Mouse (Mus musculus) bone marrow, adult 2 months (tissue): ENCODE data around the gene Olfr356. TPM values are rescaled to one million over a fixed set of nuclear protein-coding genes. Genes with fewer than 3 reads are reported as not detected.

Experiments
- H3K27ac ChIP-seq: fragments of 200-500 bp; 2 replicates; pipeline ENCODE4 v1.5.1; 2012; ENCODE audit warnings: low read depth, mild to moderate bottlenecking, control low read depth, inconsistent platforms, low read length; ENCODE audit not compliant: control insufficient read depth, poor library complexity, insufficient read depth
- H3K4me1 ChIP-seq: fragments of 200-500 bp; 2 replicates; pipeline ENCODE4 v1.6.1; 2011; ENCODE audit warnings: low read length; ENCODE audit not compliant: control insufficient read depth, insufficient read depth
- H3K4me3 ChIP-seq: fragments of 200-500 bp; replicated peaks from 2 replicates; pipeline ENCODE3; 2011; ENCODE audit warnings: mild to moderate bottlenecking, low read depth, low read length, control low read depth; ENCODE audit not compliant: control insufficient read depth
- CTCF ChIP-seq: fragments of 200-500 bp; IDR thresholded peaks from 2 replicates; pipeline ENCODE4 v1.5.1; 2011; ENCODE audit warnings: low read length, control low read depth; ENCODE audit not compliant: control insufficient read depth, insufficient read depth
- POLR2A ChIP-seq: fragments of 200-500 bp; IDR thresholded peaks from 2 replicates; pipeline ENCODE4 v1.6.1; 2011; ENCODE audit warnings: low read depth, mild to moderate bottlenecking, control low read depth, low read length, borderline replicate concordance; ENCODE audit not compliant: control insufficient read depth
- WGBS: fragments of 180-500 bp; shearing (Covaris S2); methylation state at CpG from one replicate; pipeline ENCODE4 v1.1.7; 2018; 5-methylcytosine and 5-hydroxymethylcytosine counted together
- polyA plus RNA-seq: library from polyadenylated mRNA; stranded (reverse); fragments of >200 nt; gene quantifications from 2 replicates; pipeline ENCODE4 v1.2.4, GENCODE M21; 2011; ENCODE audit warnings: low replicate concordance; ENCODE audit not compliant: missing spikeins, insufficient read depth, insufficient read length

The Olfr356 gene
- polyA plus RNA-seq = not detected in 2 replicates

DNA sequence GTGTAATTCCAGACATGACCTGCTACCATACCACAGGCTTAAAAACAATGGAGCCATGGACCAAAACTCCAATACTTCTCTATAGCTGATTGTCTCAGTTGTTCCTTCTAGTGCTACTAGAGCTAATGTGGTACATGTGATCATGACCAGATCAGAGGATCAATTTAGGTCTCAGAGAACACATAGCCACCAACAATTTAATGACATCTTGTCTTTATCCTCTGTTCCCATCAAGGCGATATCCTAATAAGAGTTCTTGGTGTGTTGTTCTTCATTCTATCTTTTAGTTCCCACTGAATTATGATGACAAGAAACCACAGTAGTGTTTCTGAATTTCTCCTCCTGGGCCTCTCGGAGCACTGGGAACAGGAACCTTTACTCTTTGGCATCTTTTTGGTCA lies at the start of gene Olfr356:
Olfr356 (plus strand) TSS at position 301 of the 400 bp plus-strand sequence.
- H3K27ac ChIP-seq = no peak within 1 kb of the TSS
- 63% methylated on average over 2 of the region's 2 CpGs for WGBS
- TF ChIP-seq POLR2A (no peak), CTCF (no peak)
- no peak within 1 kb of the TSS for H3K4me3 ChIP-seq
- no peaks in the 10 kb centered on the region for H3K4me1 ChIP-seq

DNA sequence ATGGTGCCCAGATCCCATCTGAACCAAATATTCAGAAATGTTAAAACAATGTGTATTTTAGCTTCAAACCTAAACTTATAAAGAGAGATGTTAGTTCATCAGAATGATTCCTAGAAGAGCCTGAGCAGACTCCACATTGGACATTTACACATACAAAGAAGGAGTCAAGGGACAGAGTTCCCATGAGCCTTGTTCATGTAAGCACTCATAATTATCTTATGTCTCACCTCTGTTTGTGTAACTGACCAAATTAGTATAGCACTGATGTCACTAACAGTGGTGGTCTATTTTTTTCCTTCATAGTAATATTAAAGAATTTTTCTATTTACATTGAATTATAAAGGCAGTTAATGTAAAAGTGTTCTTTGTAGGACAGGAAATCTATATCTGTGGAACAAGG lies 44.1 kb upstream of the Olfr356 start, which contains the start of gene Olfr353:
Olfr353 (minus strand) TSS at position 101 of the 400 bp plus-strand sequence.
- H3K27ac ChIP-seq = no peak within 1 kb of the TSS
- TF ChIP-seq POLR2A (no peak), CTCF (no peak)

DNA sequence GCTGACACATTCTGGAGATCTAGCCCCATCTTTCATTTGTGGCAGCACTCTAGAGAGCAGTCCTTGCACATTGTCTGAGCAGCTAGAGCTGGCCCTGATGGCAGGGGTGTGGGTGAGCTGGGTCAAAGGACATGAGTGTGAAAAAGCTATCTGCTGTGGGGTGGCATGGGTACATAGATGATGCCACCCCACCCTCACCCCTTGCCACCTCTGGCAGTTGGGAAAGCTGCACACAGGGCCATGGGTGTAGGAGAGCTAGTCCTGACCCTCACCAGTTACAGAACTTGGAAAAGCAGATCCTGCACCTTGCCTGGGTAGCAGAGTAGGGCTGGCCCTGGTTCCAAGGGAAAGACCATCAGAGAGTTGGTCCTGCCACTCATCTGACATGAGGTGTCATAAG lies 39.8 kb upstream of the Olfr356 start:
- TF ChIP-seq CTCF (no peak), POLR2A (no peak)
- no peak overlapping the region for H3K27ac ChIP-seq
- H3K4me3 ChIP-seq = no peak overlapping the region
- no peaks in the 10 kb centered on the region for H3K4me1 ChIP-seq

More for the DNA sequence above, 44.1 kb upstream of the Olfr356 start, which contains the start of gene Olfr353:
- no peaks in the 10 kb centered on the region for H3K4me1 ChIP-seq
- H3K4me3 ChIP-seq = no peak within 1 kb of the TSS

- TF ChIP-seq CTCF (no peak), POLR2A (no peak)
Observed at GRCm38 (mm10) chr2:36905380-36905779, 31.5 kb upstream of the Olfr356 start, which contains the start of gene Olfr354. Olfr354 (plus strand) TSS chr2:36905680.

DNA sequence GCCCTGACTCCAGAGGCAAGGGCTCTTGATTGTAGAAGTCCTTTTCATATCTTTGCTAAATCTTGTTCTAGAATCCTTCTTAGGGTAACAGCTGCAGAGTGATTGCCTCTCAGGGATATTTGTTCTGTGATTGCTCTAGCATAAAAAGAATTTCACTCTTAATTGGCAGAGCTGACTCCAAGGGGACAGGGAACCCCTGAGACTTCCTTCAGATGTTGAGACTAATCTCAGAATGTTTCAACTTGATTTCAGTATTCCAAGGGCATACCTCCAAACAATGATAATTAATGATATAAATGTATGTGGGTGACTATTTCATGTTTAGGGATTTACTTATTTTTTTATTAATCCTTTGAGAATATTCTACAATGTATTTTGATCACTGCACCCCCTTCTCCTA lies 8.1 kb upstream of the Olfr356 start, which contains the start of gene Olfr355:
Olfr355 (minus strand) TSS at position 101 of the 400 bp plus-strand sequence.
- no peak within 1 kb of the TSS for H3K4me3 ChIP-seq
- TF ChIP-seq CTCF (no peak), POLR2A (no peak)
- H3K27ac ChIP-seq = no peak within 1 kb of the TSS
- no peaks in the 10 kb centered on the region for H3K4me1 ChIP-seq

More at GRCm38 (mm10) chr2:36905380-36905779, 31.5 kb upstream of the Olfr356 start, which contains the start of gene Olfr354:
- Histone ChIP-seq H3K27ac (no peak within 1 kb of the TSS), H3K4me3 (no peak within 1 kb of the TSS), H3K4me1 (no peaks in the 10 kb centered on the region)

Other genes starting within 250 kb of the Olfr356 start
- not detected in 2 replicates for gene Olfr347, start 205.2 kb upstream of the Olfr356 start, polyA plus RNA-seq
- gene Olfr348, start 152.8 kb upstream of the Olfr356 start, polyA plus RNA-seq = not detected in 2 replicates
- 1.3 TPM in 1 of 2 replicates, not detected in the other for gene Olfr50, start 146.6 kb upstream of the Olfr356 start, polyA plus RNA-seq
- gene Olfr3, start 120.1 kb upstream of the Olfr356 start, polyA plus RNA-seq = not detected in 2 replicates
- gene Olfr350, start 90.8 kb upstream of the Olfr356 start, polyA plus RNA-seq = not detected in 2 replicates
- gene Olfr351, start 74.5 kb upstream of the Olfr356 start, polyA plus RNA-seq = not detected in 2 replicates
- 0.57 and 1.2 TPM in 2 replicates for gene Olfr352, start 68.7 kb upstream of the Olfr356 start, polyA plus RNA-seq
- gene Olfr353, start 44.2 kb upstream of the Olfr356 start, polyA plus RNA-seq = not detected in 2 replicates
- gene Olfr354, start 31.4 kb upstream of the Olfr356 start, polyA plus RNA-seq = not detected in 2 replicates
- not detected in 2 replicates for gene Olfr355, start 8.2 kb upstream of the Olfr356 start, polyA plus RNA-seq
- gene Olfr357, start 56.7 kb downstream of the Olfr356 start, polyA plus RNA-seq = not detected in 2 replicates
- not detected in 2 replicates for gene Olfr358, start 72.2 kb downstream of the Olfr356 start, polyA plus RNA-seq
- gene Olfr360, start 128.6 kb downstream of the Olfr356 start, polyA plus RNA-seq = not detected in 2 replicates
- gene Olfr361, start 152.2 kb downstream of the Olfr356 start, polyA plus RNA-seq = not detected in 2 replicates
- gene Olfr362, start 180.8 kb downstream of the Olfr356 start, polyA plus RNA-seq = not detected in 2 replicates
- not detected in 2 replicates for gene Olfr364-ps1, start 202.2 kb downstream of the Olfr356 start, polyA plus RNA-seq